Mouse (Mus musculus) erythroblast, adult 5-6 weeks (primary cell): ENCODE data around the gene Exoc3l2. TPM values are rescaled to one million over a fixed set of nuclear protein-coding genes. Genes with fewer than 3 reads are reported as not detected.

Source experiments
- total RNA-seq, 2 experiments: library from RNA; stranded (forward) in 1 of 2; stranded (reverse) in 1 of 2; fragments of 150-400 nt in 1 of 2; fragments of 200-764, 138-1000 nt in 1 of 2; gene quantifications; 2 replicates each; pipeline versions ENCODE4 v1.2.3 to v1.2.4; 2015 to 2017; ENCODE audit warnings: low replicate concordance in 2 of 2

Exoc3l2 gene
- total RNA-seq, 2 experiments from 2014 or later = not detected

Other genes starting within 250 kb of the Exoc3l2 start
- 6.5 and 7.7 TPM in 2 replicates for gene Opa3, start 235.0 kb upstream of the Exoc3l2 start, total RNA-seq (2015; ENCODE audit: low replicate concordance)
- gene Opa3, start 235.0 kb upstream of the Exoc3l2 start, total RNA-seq (2017; ENCODE audit: low replicate concordance) = 2.1 and 5.6 TPM in 2 replicates
- 34.6 and 35.9 TPM in 2 replicates for gene Vasp, start 191.5 kb upstream of the Exoc3l2 start, total RNA-seq (2015; ENCODE audit: low replicate concordance)
- gene Vasp, start 191.5 kb upstream of the Exoc3l2 start, total RNA-seq (2017; ENCODE audit: low replicate concordance) = 32.5 and 56.6 TPM in 2 replicates
- gene Ppm1n, start 183.3 kb upstream of the Exoc3l2 start, total RNA-seq (2015; ENCODE audit: low replicate concordance) = not detected in 2 replicates
- not detected in 2 replicates for gene Ppm1n, start 183.3 kb upstream of the Exoc3l2 start, total RNA-seq (2017; ENCODE audit: low replicate concordance)
- not detected in 2 replicates for gene Rtn2, start 180.7 kb upstream of the Exoc3l2 start, total RNA-seq (2015; ENCODE audit: low replicate concordance)
- not detected in 2 replicates for gene Rtn2, start 180.7 kb upstream of the Exoc3l2 start, total RNA-seq (2017; ENCODE audit: low replicate concordance)
- gene Fosb, start 153.3 kb upstream of the Exoc3l2 start, total RNA-seq (2015; ENCODE audit: low replicate concordance) = 2.9 and 3.1 TPM in 2 replicates
- 2.2 and 3.8 TPM in 2 replicates for gene Fosb, start 153.3 kb upstream of the Exoc3l2 start, total RNA-seq (2017; ENCODE audit: low replicate concordance)
- 8.6 and 8.8 TPM in 2 replicates for gene Ercc1, start 118.6 kb upstream of the Exoc3l2 start, total RNA-seq (2015; ENCODE audit: low replicate concordance)
- gene Ercc1, start 118.6 kb upstream of the Exoc3l2 start, total RNA-seq (2017; ENCODE audit: low replicate concordance) = 4.6 and 5.2 TPM in 2 replicates
- 1.2 and 1.9 TPM in 2 replicates for gene Cd3eap, start 103.8 kb upstream of the Exoc3l2 start, total RNA-seq (2015; ENCODE audit: low replicate concordance)
- 2.6 and 5.7 TPM in 2 replicates for gene Cd3eap, start 103.8 kb upstream of the Exoc3l2 start, total RNA-seq (2017; ENCODE audit: low replicate concordance)
- gene Ppp1r13l, start 103.6 kb upstream of the Exoc3l2 start, total RNA-seq (2015; ENCODE audit: low replicate concordance) = 0.19 and 3.3 TPM in 2 replicates
- gene Ppp1r13l, start 103.6 kb upstream of the Exoc3l2 start, total RNA-seq (2017; ENCODE audit: low replicate concordance) = not detected in 2 replicates
- 1.3 and 2.7 TPM in 2 replicates for gene Ercc2, start 81.3 kb upstream of the Exoc3l2 start, total RNA-seq (2015; ENCODE audit: low replicate concordance)
- gene Ercc2, start 81.3 kb upstream of the Exoc3l2 start, total RNA-seq (2017; ENCODE audit: low replicate concordance) = 11.4 and 18.0 TPM in 2 replicates
- not detected in 2 replicates for gene Klc3, start 59.2 kb upstream of the Exoc3l2 start, total RNA-seq (2015; ENCODE audit: low replicate concordance)
- gene Klc3, start 59.2 kb upstream of the Exoc3l2 start, total RNA-seq (2017; ENCODE audit: low replicate concordance) = not detected in 2 replicates
- not detected in 2 replicates for gene Ckm, start 58.6 kb upstream of the Exoc3l2 start, total RNA-seq (2015; ENCODE audit: low replicate concordance)
- gene Ckm, start 58.6 kb upstream of the Exoc3l2 start, total RNA-seq (2017; ENCODE audit: low replicate concordance) = not detected in 2 replicates
- 1.9 and 5.2 TPM in 2 replicates for gene Mark4, start 4.5 kb upstream of the Exoc3l2 start, total RNA-seq (2015; ENCODE audit: low replicate concordance)
- gene Mark4, start 4.5 kb upstream of the Exoc3l2 start, total RNA-seq (2017; ENCODE audit: low replicate concordance) = 1.7 and 2.8 TPM in 2 replicates
- gene Bloc1s3, start 45.0 kb downstream of the Exoc3l2 start, total RNA-seq (2015; ENCODE audit: low replicate concordance) = 3.5 and 4.2 TPM in 2 replicates
- gene Bloc1s3, start 45.0 kb downstream of the Exoc3l2 start, total RNA-seq (2017; ENCODE audit: low replicate concordance) = 0.84 and 1.5 TPM in 2 replicates
- gene Trappc6a, start 45.1 kb downstream of the Exoc3l2 start, total RNA-seq (2015; ENCODE audit: low replicate concordance) = 17.9 and 18.8 TPM in 2 replicates
- gene Trappc6a, start 45.1 kb downstream of the Exoc3l2 start, total RNA-seq (2017; ENCODE audit: low replicate concordance) = 2.7 and 7.8 TPM in 2 replicates
- gene Nkpd1, start 54.5 kb downstream of the Exoc3l2 start, total RNA-seq (2015; ENCODE audit: low replicate concordance) = not detected in 2 replicates
- not detected in 2 replicates for gene Nkpd1, start 54.5 kb downstream of the Exoc3l2 start, total RNA-seq (2017; ENCODE audit: low replicate concordance)
- 12.5 and 13.3 TPM in 2 replicates for gene Ppp1r37, start 99.7 kb downstream of the Exoc3l2 start, total RNA-seq (2015; ENCODE audit: low replicate concordance)
- gene Ppp1r37, start 99.7 kb downstream of the Exoc3l2 start, total RNA-seq (2017; ENCODE audit: low replicate concordance) = 22.9 and 37.9 TPM in 2 replicates
- not detected in 2 replicates for gene Zfp296, start 114.0 kb downstream of the Exoc3l2 start, total RNA-seq (2015; ENCODE audit: low replicate concordance)
- 0.84 TPM in 1 of 2 replicates, not detected in the other for gene Zfp296, start 114.0 kb downstream of the Exoc3l2 start, total RNA-seq (2017; ENCODE audit: low replicate concordance)
- 32.0 and 46.7 TPM in 2 replicates for gene Gemin7, start 114.3 kb downstream of the Exoc3l2 start, total RNA-seq (2015; ENCODE audit: low replicate concordance)
- gene Gemin7, start 114.3 kb downstream of the Exoc3l2 start, total RNA-seq (2017; ENCODE audit: low replicate concordance) = 10.2 and 13.5 TPM in 2 replicates
- 0.96 and 2.3 TPM in 2 replicates for gene Clasrp, start 141.2 kb downstream of the Exoc3l2 start, total RNA-seq (2015; ENCODE audit: low replicate concordance)
- 14.9 and 21.9 TPM in 2 replicates for gene Clasrp, start 141.2 kb downstream of the Exoc3l2 start, total RNA-seq (2017; ENCODE audit: low replicate concordance)
- gene Relb, start 166.1 kb downstream of the Exoc3l2 start, total RNA-seq (2015; ENCODE audit: low replicate concordance) = 1.5 TPM in 1 of 2 replicates, not detected in the other
- 0.68 and 2.2 TPM in 2 replicates for gene Relb, start 166.1 kb downstream of the Exoc3l2 start, total RNA-seq (2017; ENCODE audit: low replicate concordance)
- 10.0 and 23.2 TPM in 2 replicates for gene Clptm1, start 201.7 kb downstream of the Exoc3l2 start, total RNA-seq (2015; ENCODE audit: low replicate concordance)
- gene Clptm1, start 201.7 kb downstream of the Exoc3l2 start, total RNA-seq (2017; ENCODE audit: low replicate concordance) = 12.0 and 15.7 TPM in 2 replicates
- 10.4 and 16.1 TPM in 2 replicates for gene Apoc2, start 214.6 kb downstream of the Exoc3l2 start, total RNA-seq (2015; ENCODE audit: low replicate concordance)
- gene Apoc2, start 214.6 kb downstream of the Exoc3l2 start, total RNA-seq (2017; ENCODE audit: low replicate concordance) = 4.7 and 8.3 TPM in 2 replicates
- not detected in 2 replicates for gene Gm44805, start 218.1 kb downstream of the Exoc3l2 start, total RNA-seq (2015; ENCODE audit: low replicate concordance)
- gene Gm44805, start 218.1 kb downstream of the Exoc3l2 start, total RNA-seq (2017; ENCODE audit: low replicate concordance) = not detected in 2 replicates
- not detected in 2 replicates for gene Apoc4, start 218.1 kb downstream of the Exoc3l2 start, total RNA-seq (2015; ENCODE audit: low replicate concordance)
- not detected in 2 replicates for gene Apoc4, start 218.1 kb downstream of the Exoc3l2 start, total RNA-seq (2017; ENCODE audit: low replicate concordance)
- 5.8 TPM in 1 of 2 replicates, not detected in the other for gene Apoc1, start 229.3 kb downstream of the Exoc3l2 start, total RNA-seq (2015; ENCODE audit: low replicate concordance)
- gene Apoc1, start 229.3 kb downstream of the Exoc3l2 start, total RNA-seq (2017; ENCODE audit: low replicate concordance) = 3.6 TPM in 1 of 2 replicates, not detected in the other
- 53.0 and 57.3 TPM in 2 replicates for gene Apoe, start 235.9 kb downstream of the Exoc3l2 start, total RNA-seq (2015; ENCODE audit: low replicate concordance)
- gene Apoe, start 235.9 kb downstream of the Exoc3l2 start, total RNA-seq (2017; ENCODE audit: low replicate concordance) = 220 and 224 TPM in 2 replicates